Mouse (Mus musculus): ENCODE data around the gene Bbs9. TPM values are rescaled to one million over a fixed set of nuclear protein-coding genes. Genes with fewer than 3 reads are reported as not detected.
"Not testable (repeated sequence)": the region's sequence is repeated elsewhere in the genome, so short reads cannot be mapped to it uniquely, and the experiment has no call there.

The Bbs9 gene
- total RNA-seq, 2 experiments from 2014 or later = 27.7 to 29.5 TPM

GRCm38 (mm10) chr9:22710032-22710431 is 234.5 kb downstream of the Bbs9 start:
- intact Hi-C loops (cut with DNase I) = loop anchor here (10.0 kb wide), 1 partner anchor 505 kb away; no protein-coding TSS in a partner anchor
- Histone ChIP-seq H3K27ac (no peak overlapping the region), H3K4me3 (no peak overlapping the region)
- no peak for DNase-seq (ENCODE audit: extremely low spot score in 1 of 2, low spot score in 2 of 2)
- no peak; the same call in 1 of the 2 replicates for TF ChIP-seq CTCF (IDR thresholded peaks at IDR 0.05)

DNA sequence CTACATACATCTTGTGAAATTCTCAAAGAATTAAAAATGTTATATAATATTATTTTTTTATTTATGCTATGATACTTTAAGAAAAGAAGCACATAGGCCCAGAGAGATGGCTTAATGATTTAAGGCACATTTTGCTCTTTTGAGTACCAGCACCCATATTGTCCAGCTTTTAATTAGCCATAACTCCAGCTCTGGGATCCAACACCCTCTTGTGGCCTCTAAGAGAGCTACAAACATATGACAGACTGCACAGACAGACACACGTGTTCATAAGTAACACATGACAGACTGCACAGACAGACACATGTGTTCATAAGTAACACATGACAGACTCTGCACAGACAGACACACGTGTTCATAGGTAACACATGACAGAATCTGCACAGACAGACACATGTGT is 235.8 kb downstream of the Bbs9 start:
- no peak for DNase-seq (ENCODE audit: extremely low spot score in 1 of 2, low spot score in 2 of 2)
- H3K27ac ChIP-seq = no peak overlapping the region
- no peak overlapping the region for H3K4me3 ChIP-seq
- intact Hi-C loops (cut with DNase I) = loop anchor here (10.0 kb wide), 1 partner anchor 503 kb away; no protein-coding TSS in a partner anchor
- TF ChIP-seq CTCF (IDR thresholded peaks at IDR 0.05) = no peak; the same call in 1 of the 2 replicates

GRCm38 (mm10) chr9:22712743-22713142 is 237.2 kb downstream of the Bbs9 start:
- DNase-seq (ENCODE audit: extremely low spot score in 1 of 2, low spot score in 2 of 2) = no peak
- Histone ChIP-seq H3K27ac (no peak overlapping the region), H3K4me3 (no peak overlapping the region)
- intact Hi-C loops (cut with DNase I) = loop anchor here (10.0 kb wide), 1 partner anchor 502 kb away; no protein-coding TSS in a partner anchor
- no peak for TF ChIP-seq CTCF (IDR thresholded peaks at IDR 0.05)

GRCm38 (mm10) chr9:22713286-22713685 is 237.8 kb downstream of the Bbs9 start:
- TF ChIP-seq CTCF (IDR thresholded peaks at IDR 0.05) = peak; percentile 57
- not testable (repeated sequence) for H3K4me3 ChIP-seq, H3K27ac ChIP-seq
- DNase-seq (ENCODE audit: extremely low spot score in 1 of 2, low spot score in 2 of 2) = peak; percentile 31 to 43
- intact Hi-C loops (cut with DNase I) = loop anchor here (10.0 kb wide), 1 partner anchor 502 kb away; no protein-coding TSS in a partner anchor

DNA sequence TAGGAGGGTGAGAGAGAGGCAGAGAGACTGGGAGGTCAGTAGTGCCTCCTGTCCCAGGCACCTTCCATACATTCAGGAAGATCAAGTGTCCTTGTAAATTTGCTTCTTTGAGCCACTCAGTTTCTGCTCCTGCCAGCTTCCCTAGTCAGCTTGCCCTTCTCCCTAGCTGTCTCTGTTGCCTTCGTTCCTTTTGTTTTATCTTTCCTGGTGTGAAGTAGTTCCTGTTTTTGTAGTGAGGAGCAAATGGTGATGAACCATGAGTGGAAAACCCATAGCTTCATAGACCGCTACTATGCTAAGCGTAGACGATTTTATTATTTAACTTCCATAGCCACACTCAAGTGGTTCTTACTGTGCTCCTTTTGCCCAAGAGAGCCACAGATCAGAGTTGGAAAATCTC is 242.1 kb downstream of the Bbs9 start:
- no peak for DNase-seq (ENCODE audit: extremely low spot score in 1 of 2, low spot score in 2 of 2)
- no peak for TF ChIP-seq CTCF (IDR thresholded peaks at IDR 0.05)
- H3K4me3 ChIP-seq = no peak overlapping the region
- no peak overlapping the region for H3K27ac ChIP-seq
- intact Hi-C loops (cut with DNase I) = loop anchor here (10.0 kb wide), 1 partner anchor 497 kb away; no protein-coding TSS in a partner anchor

DNA sequence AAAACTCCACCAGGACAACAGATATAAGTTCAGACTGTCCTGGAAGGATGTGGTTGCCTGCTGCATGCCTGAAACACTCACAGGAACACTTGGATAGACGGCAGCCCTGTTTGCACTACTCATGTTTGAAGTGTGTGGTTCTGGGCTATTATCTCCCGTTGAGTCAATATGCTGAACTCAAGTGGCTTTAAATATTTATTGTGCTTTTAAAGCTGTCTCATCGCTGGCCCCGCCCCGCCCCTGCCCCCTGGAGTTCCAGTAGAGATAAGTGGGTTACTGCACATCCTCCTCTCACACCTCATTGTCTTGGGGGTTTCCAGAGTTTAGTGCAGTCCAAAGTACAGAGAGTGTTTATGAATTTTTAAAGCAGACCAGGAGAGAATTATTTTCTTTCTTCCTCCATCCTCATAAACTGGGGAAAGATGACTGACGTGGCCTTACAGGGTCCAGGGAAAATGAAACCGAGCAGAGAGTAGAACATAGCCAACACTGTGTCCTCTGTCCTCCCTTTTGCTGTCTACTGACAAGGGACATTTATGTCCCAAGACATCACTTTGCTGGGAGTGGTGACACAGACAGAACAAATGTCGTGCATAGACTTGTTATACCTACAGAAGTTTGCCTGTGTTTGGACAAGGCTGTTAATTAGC is 242.8 kb downstream of the Bbs9 start:
- DNase-seq (ENCODE audit: extremely low spot score in 1 of 2, low spot score in 2 of 2) = no peak
- intact Hi-C loops (cut with DNase I) = loop anchor here (10.0 kb wide), 1 partner anchor 497 kb away; no protein-coding TSS in a partner anchor
- Histone ChIP-seq H3K4me3 (no peak overlapping the region), H3K27ac (no peak overlapping the region)
- TF ChIP-seq CTCF (IDR thresholded peaks at IDR 0.05) = no peak

DNA sequence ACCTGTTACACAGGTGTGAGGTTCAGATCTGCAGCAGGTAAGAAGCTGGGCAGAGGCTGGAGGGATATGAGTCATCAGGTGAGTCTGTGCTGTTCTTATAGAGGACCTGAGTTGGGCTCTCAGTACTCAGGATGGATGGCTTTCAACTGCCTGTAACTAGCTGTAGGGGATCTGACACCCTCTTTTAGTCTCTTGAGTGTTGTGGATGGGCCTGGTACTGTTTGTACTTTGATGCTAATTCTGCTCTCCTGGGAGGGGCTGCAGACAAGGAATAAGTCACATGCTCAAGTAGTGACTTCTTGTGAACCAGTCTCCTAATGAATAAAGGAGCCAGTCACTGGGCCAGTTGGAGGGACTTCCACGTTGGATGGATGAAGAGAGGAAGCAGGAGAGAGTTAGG is 257.1 kb downstream of the Bbs9 start:
- no peak overlapping the region for H3K27ac ChIP-seq
- no peak overlapping the region for H3K4me3 ChIP-seq
- no peak for TF ChIP-seq CTCF (IDR thresholded peaks at IDR 0.05)
- intact Hi-C loops (cut with DNase I) = no loop called here
- no peak for DNase-seq (ENCODE audit: extremely low spot score in 1 of 2, low spot score in 2 of 2)

DNA sequence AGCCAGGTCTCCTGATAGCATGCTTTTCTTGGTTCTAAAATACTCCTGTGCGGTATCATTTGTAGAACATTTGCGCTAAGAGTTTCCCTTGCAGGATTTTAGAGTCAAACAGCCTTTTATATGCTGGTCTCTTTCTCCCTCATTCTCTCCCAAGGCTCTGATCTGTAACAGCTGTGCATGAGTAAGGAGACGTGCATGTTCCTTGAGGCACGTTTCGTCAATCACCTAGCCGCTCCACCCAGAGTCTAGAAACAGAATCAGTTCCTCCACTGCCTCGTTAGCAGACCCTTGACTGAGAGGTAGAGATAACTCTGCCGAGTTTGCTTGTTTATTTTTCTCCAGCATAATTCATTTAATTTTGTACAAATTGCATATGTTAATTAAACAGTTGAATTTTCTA is 259.4 kb downstream of the Bbs9 start:
- intact Hi-C loops (cut with DNase I) = no loop called here
- no peak for TF ChIP-seq CTCF (IDR thresholded peaks at IDR 0.05)
- H3K4me3 ChIP-seq = no peak overlapping the region

DNA sequence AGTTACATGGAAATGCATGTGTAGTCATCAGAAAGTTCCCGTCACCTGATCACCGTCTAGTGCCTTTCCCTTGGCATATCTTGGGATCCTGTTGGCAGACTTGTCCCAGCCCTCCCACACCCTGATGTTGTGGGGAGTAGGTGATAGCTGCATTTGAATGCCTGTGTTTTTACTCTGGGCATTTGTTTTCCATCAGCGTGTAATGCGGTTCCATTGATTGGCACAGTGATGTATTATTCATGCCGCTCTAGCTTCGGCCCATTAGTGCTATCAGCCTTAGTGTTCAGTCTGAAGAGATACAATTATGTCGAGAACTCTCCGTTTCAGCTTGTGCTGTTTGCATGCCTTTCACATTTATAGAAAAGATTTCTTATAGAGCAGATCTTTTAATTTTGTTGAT is 259.9 kb downstream of the Bbs9 start:
- TF ChIP-seq CTCF (IDR thresholded peaks at IDR 0.05) = no peak
- H3K27ac ChIP-seq = no peak overlapping the region
- DNase-seq (ENCODE audit: extremely low spot score in 1 of 2, low spot score in 2 of 2) = peak in 1 of 2 experiments; percentile 24
- intact Hi-C loops (cut with DNase I) = no loop called here
- H3K4me3 ChIP-seq = no peak overlapping the region

More for the DNA sequence above, 259.4 kb downstream of the Bbs9 start:
- no peak overlapping the region for H3K27ac ChIP-seq
- no peak for DNase-seq (ENCODE audit: extremely low spot score in 1 of 2, low spot score in 2 of 2)

DNA sequence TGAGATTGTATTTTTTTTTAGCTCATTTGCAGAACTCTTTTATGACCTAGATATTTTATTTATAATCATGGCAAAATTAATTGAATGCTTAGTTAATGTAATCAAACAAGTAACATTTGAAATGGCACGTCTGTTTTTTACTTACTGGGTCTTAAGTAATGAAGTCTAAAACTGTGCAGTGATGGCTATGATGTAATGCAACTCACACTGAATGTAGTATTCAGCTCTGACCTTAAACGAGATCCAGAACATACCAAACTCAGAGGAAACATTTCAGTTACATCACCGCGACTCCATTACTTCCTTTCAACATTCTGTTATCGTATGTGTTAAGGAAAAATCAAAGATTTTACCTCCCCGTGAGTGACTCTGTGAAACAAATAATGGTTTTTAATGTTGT is 262.4 kb downstream of the Bbs9 start:
- Histone ChIP-seq H3K27ac (no peak overlapping the region), H3K4me3 (no peak overlapping the region)
- intact Hi-C loops (cut with DNase I) = no loop called here
- no peak for DNase-seq (ENCODE audit: extremely low spot score in 1 of 2, low spot score in 2 of 2)
- no peak for TF ChIP-seq CTCF (IDR thresholded peaks at IDR 0.05)

GRCm38 (mm10) chr9:22738861-22739260 is 263.3 kb downstream of the Bbs9 start:
- intact Hi-C loops (cut with DNase I) = no loop called here
- no peak overlapping the region for H3K4me3 ChIP-seq
- TF ChIP-seq CTCF (IDR thresholded peaks at IDR 0.05) = no peak
- no peak for DNase-seq (ENCODE audit: extremely low spot score in 1 of 2, low spot score in 2 of 2)
- H3K27ac ChIP-seq = no peak overlapping the region

GRCm38 (mm10) chr9:22741967-22742366 is 266.5 kb downstream of the Bbs9 start:
- Histone ChIP-seq H3K4me3 (no peak overlapping the region), H3K27ac (no peak overlapping the region)
- TF ChIP-seq CTCF (IDR thresholded peaks at IDR 0.05) = no peak
- intact Hi-C loops (cut with DNase I) = no loop called here
- DNase-seq (ENCODE audit: extremely low spot score in 1 of 2, low spot score in 2 of 2) = no peak

DNA sequence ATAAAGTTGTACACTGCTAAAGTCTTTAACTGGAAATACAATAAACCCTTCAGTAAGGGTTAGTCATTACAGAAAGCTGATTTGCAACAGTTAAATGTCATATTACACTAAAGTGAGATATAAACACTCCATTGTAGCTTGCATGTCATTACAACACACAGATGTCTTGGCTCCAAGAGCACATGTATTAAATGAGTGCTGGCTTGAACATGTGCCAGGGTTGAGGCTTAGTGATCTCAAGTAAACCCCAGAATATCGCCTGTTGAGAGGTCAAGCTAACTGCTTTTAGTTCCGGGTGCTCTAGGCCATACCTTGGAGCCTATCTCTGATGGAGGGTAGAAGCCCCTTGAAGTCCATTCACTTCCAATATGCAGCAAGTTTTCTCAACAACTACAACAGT is 273.1 kb downstream of the Bbs9 start:
- intact Hi-C loops (cut with DNase I) = no loop called here
- Histone ChIP-seq H3K4me3 (no peak overlapping the region), H3K27ac (no peak overlapping the region)
- no peak for DNase-seq (ENCODE audit: extremely low spot score in 1 of 2, low spot score in 2 of 2)
- TF ChIP-seq CTCF (IDR thresholded peaks at IDR 0.05) = no peak

Measured in left cerebral cortex, adult 2 months (tissue).